Mouse (Mus musculus): Measurements from ENCODE around the gene Macrod1.
A peak's percentile ranks its signal among the peaks of the same experiment; 100 is the strongest.

Macrod1 gene

GRCm38 (mm10) chr19:7235461-7235860 is 178.9 kb downstream of the Macrod1 start:
- DNase-seq (ENCODE audit: low read depth, low spot score), result no peak

GRCm38 (mm10) chr19:7236011-7236410 is 179.4 kb downstream of the Macrod1 start:
- DNase-seq (ENCODE audit: low read depth, low spot score), result no peak

GRCm38 (mm10) chr19:7236742-7237141 is 180.1 kb downstream of the Macrod1 start:
- no peak for DNase-seq (ENCODE audit: low read depth, low spot score)

- DNase-seq (ENCODE audit: low read depth, low spot score), result no peak
Measured at GRCm38 (mm10) chr19:7239574-7239973, 183.0 kb downstream of the Macrod1 start.

- no peak for DNase-seq (ENCODE audit: low read depth, low spot score)
Measured at GRCm38 (mm10) chr19:7240291-7240690, 183.7 kb downstream of the Macrod1 start.

- DNase-seq (ENCODE audit: low read depth, low spot score), result peak; percentile 87
Measured at GRCm38 (mm10) chr19:7240782-7241690, 184.4 kb downstream of the Macrod1 start, which contains the start of gene Naa40. Gene Naa40 (minus strand): TSS chr19:7241183.

GRCm38 (mm10) chr19:7246021-7246420 is 189.4 kb downstream of the Macrod1 start:
- no peak for DNase-seq (ENCODE audit: low read depth, low spot score)
